Mouse (Mus musculus) Muller cell, postnatal 12 days (primary cell): Measurements from ENCODE around the gene Fgr.

Experiments
- DNase-seq: peaks from one replicate; pipeline ENCODE4 v3.0.0-alpha.2; 2015; ENCODE audit errors: inconsistent ontology term

Gene Fgr

GRCm38 (mm10) chr4:133014896-133015709, 41.2 kb downstream of the Fgr start:
- DNase-seq: peak; percentile 48

- DNase-seq: peak; percentile 87
These were observed 42.1 kb downstream of the Fgr start for GRCm38 (mm10) chr4:133015710-133016651.

GRCm38 (mm10) chr4:133016677-133017415, 43.0 kb downstream of the Fgr start:
- no peak for DNase-seq

- DNase-seq: peak; percentile 70
These were observed 43.8 kb downstream of the Fgr start for GRCm38 (mm10) chr4:133017597-133018262.

GRCm38 (mm10) chr4:133018263-133018798, 44.4 kb downstream of the Fgr start:
- DNase-seq: no peak

GRCm38 (mm10) chr4:133020721-133021120, 46.8 kb downstream of the Fgr start:
- no peak for DNase-seq

- DNase-seq: no peak
These were observed 47.3 kb downstream of the Fgr start for GRCm38 (mm10) chr4:133021181-133021671.

GRCm38 (mm10) chr4:133022217-133022616, 48.3 kb downstream of the Fgr start:
- DNase-seq: no peak

GRCm38 (mm10) chr4:133022954-133023635, 49.2 kb downstream of the Fgr start:
- DNase-seq: no peak

GRCm38 (mm10) chr4:133023636-133024035, 49.7 kb downstream of the Fgr start:
- no peak for DNase-seq

- no peak for DNase-seq
These were observed 50.5 kb downstream of the Fgr start for GRCm38 (mm10) chr4:133024404-133024803.

- peak; percentile 84 for DNase-seq
These were observed 51.2 kb downstream of the Fgr start for GRCm38 (mm10) chr4:133024969-133025685.

- DNase-seq: no peak
These were observed 52.4 kb downstream of the Fgr start for GRCm38 (mm10) chr4:133026272-133026671.

GRCm38 (mm10) chr4:133026826-133027375, 53.0 kb downstream of the Fgr start:
- DNase-seq: no peak

- no peak for DNase-seq
These were observed 53.8 kb downstream of the Fgr start for GRCm38 (mm10) chr4:133027721-133028120.

GRCm38 (mm10) chr4:133028193-133028592, 54.3 kb downstream of the Fgr start:
- no peak for DNase-seq

- no peak for DNase-seq
These were observed 55.0 kb downstream of the Fgr start for GRCm38 (mm10) chr4:133028875-133029274.

GRCm38 (mm10) chr4:133032410-133033095, 58.7 kb downstream of the Fgr start:
- no peak for DNase-seq

GRCm38 (mm10) chr4:133034478-133034877, 60.6 kb downstream of the Fgr start:
- no peak for DNase-seq
